Mouse (Mus musculus): ENCODE measurements at regions not wholly inside any gene's neighbourhood (a gene's known extent, or its start where the extent isn't known, plus 50 kb on each side); places are given as distances from the start of the nearest gene placed in this dataset.

GRCm38 (mm10) chr4:125199281-125199680 is 71.6 kb upstream of the Zc3h12a start:
- DNase-seq: no peak

- no peak for DNase-seq
Measured at GRCm38 (mm10) chr4:125195901-125196435, 68.3 kb upstream of the Zc3h12a start.

GRCm38 (mm10) chr4:125194722-125195380 is 67.2 kb upstream of the Zc3h12a start:
- DNase-seq: peak; percentile 19

- DNase-seq: peak; percentile 21
Measured at GRCm38 (mm10) chr4:125194298-125194697, 66.7 kb upstream of the Zc3h12a start.

- peak; percentile 27 for DNase-seq
Measured at GRCm38 (mm10) chr4:125191680-125192079, 64.0 kb upstream of the Zc3h12a start.

GRCm38 (mm10) chr4:125191010-125191409 is 63.4 kb upstream of the Zc3h12a start:
- peak; percentile 78 for DNase-seq

- no peak for DNase-seq
Measured at GRCm38 (mm10) chr4:125189971-125190370, 62.3 kb upstream of the Zc3h12a start.

GRCm38 (mm10) chr4:125186246-125186645 is 58.6 kb upstream of the Zc3h12a start:
- DNase-seq: no peak

GRCm38 (mm10) chr4:125185076-125185475 is 57.4 kb upstream of the Zc3h12a start:
- no peak for DNase-seq

- no peak for DNase-seq
Measured at GRCm38 (mm10) chr4:125180947-125181346, 53.3 kb upstream of the Zc3h12a start.

- DNase-seq: no peak
Measured at GRCm38 (mm10) chr4:125178552-125178951, 50.9 kb upstream of the Zc3h12a start.

GRCm38 (mm10) chr4:125177666-125178065 is 50.0 kb upstream of the Zc3h12a start:
- DNase-seq: no peak

All from right cerebral cortex, postnatal 14 days (tissue).